Mouse (Mus musculus): ENCODE data around the gene Triobp.

DNA sequence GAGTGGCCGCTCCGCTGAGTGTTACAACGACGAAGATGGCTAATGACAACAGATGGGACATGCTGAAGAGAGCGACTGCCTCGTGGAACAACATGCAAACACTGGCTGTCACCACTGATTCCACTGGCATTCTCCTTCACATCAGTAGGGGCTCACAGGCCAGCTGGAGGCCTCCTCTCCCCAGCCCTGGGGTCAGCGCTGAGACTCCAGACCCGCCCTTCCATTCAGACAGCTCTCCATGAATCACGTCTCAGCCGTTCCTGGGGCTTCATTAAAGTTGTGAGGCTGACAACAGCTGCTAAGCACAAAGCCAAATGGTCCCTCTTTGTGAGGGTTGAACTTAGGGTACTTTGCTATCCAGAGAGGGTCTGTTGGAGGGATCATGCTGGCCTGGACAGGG lies 64.0 kb downstream of the Triobp start:
- TF ChIP-seq FLI1 (IDR thresholded peaks at IDR 0.05; ENCODE audit: low read length) (no peak), GATA1 (IDR thresholded peaks at IDR 0.05; ENCODE audit: borderline replicate concordance, low read length) (no peak)

All from megakaryocyte, embryonic 14.5 days (primary cell).